Mouse (Mus musculus): ENCODE data around the gene Macrod2. TPM values are rescaled to one million over a fixed set of nuclear protein-coding genes. Genes with fewer than 3 reads are reported as not detected.
"Not testable (repeated sequence)": the region's sequence is repeated elsewhere in the genome, so short reads cannot be mapped to it uniquely, and the experiment has no call there.

Macrod2 gene
- polyA plus RNA-seq, 1 experiment from 2014 or later, result 31.1 TPM

DNA sequence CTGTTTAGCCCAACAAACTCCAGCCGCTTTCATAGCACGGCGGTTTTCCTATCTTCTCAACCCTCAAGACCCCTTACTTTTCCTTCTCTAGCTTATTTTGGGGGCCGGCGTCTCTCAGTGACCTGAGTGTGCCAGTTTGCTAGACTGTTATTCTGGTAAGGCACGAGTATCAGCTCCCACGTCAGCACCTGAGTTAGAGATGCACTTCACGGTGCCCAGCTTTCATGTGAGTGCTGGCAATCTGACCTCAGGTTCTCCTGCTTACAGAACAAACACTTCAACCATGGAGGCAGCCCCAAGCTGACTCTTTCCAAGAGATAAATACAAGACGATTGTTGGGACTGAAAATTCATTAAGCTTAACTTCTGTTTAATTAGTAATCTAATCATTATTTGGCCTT lies 322.3 kb downstream of the Macrod2 start:
- Histone ChIP-seq H3K4me2 (0 out of 2 replicates have a peak overlapping the region, but pooled peaks have one; percentile 7), H3K36me3 (ENCODE audit: insufficient read depth) (no peaks in the 10 kb centered on the region), H3K4me1 (ENCODE audit: insufficient read depth) (no peaks in the 10 kb centered on the region), H3K27me3 (ENCODE audit: insufficient read depth, low read length) (no peaks in the 10 kb centered on the region), H3K9me3 (ENCODE audit: low read depth, low read length) (no peaks in the 10 kb centered on the region), H3K4me3 (ENCODE audit: low read depth, low read length) (no peak overlapping the region), H3K27ac (ENCODE audit: low read depth) (no peak overlapping the region), H3K9ac (no peak overlapping the region)
- DNase-seq (no peak), ATAC-seq (ENCODE audit: insufficient read depth) (no peak)
- no peak for TF ChIP-seq CTCF (IDR thresholded peaks at IDR 0.05; ENCODE audit: low read depth)
- 41% methylated on average over 9 of the region's 9 CpGs for WGBS

- no peak for ATAC-seq (ENCODE audit: insufficient read depth)
- no peak overlapping the region for H3K27ac ChIP-seq (ENCODE audit: low read depth)
- 27% methylated on average over 6 of the region's 6 CpGs for WGBS
These were observed 337.6 kb downstream of the Macrod2 start for GRCm38 (mm10) chr2:140732616-140733183.

GRCm38 (mm10) chr2:140740511-140740910 lies 345.4 kb downstream of the Macrod2 start:
- no peaks in the 10 kb centered on the region for H3K9me3 ChIP-seq (ENCODE audit: low read depth, low read length)
- no peak overlapping the region for H3K4me3 ChIP-seq (ENCODE audit: low read depth, low read length)
- H3K36me3 ChIP-seq (ENCODE audit: insufficient read depth), result no peaks in the 10 kb centered on the region
- no peak overlapping the region for H3K9ac ChIP-seq
- H3K4me2 ChIP-seq, result no peak overlapping the region
- ATAC-seq (ENCODE audit: insufficient read depth) (no peak), DNase-seq (no peak)
- no peaks in the 10 kb centered on the region for H3K4me1 ChIP-seq (ENCODE audit: insufficient read depth)
- 89% methylated on average over 5 of the region's 5 CpGs for WGBS
- no peaks in the 10 kb centered on the region for H3K27me3 ChIP-seq (ENCODE audit: insufficient read depth, low read length)
- no peak overlapping the region for H3K27ac ChIP-seq (ENCODE audit: low read depth)
- TF ChIP-seq CTCF (IDR thresholded peaks at IDR 0.05; ENCODE audit: low read depth), result no peak

More at GRCm38 (mm10) chr2:140732616-140733183, 337.6 kb downstream of the Macrod2 start:
- Histone ChIP-seq H3K36me3 (ENCODE audit: insufficient read depth) (no peaks in the 10 kb centered on the region), H3K4me1 (ENCODE audit: insufficient read depth) (no peaks in the 10 kb centered on the region), H3K27me3 (ENCODE audit: insufficient read depth, low read length) (no peaks in the 10 kb centered on the region), H3K4me3 (ENCODE audit: low read depth, low read length) (no peak overlapping the region), H3K4me2 (no peak overlapping the region), H3K9me3 (ENCODE audit: low read depth, low read length) (no peaks in the 10 kb centered on the region), H3K9ac (no peak overlapping the region)
- DNase-seq, result no peak
- TF ChIP-seq CTCF (IDR thresholded peaks at IDR 0.05; ENCODE audit: low read depth), result no peak

- not testable (repeated sequence) for H3K4me1 ChIP-seq (ENCODE audit: insufficient read depth); DNase-seq; H3K9me3 ChIP-seq (ENCODE audit: low read depth, low read length); ATAC-seq (ENCODE audit: insufficient read depth); H3K4me2 ChIP-seq; H3K36me3 ChIP-seq (ENCODE audit: insufficient read depth); H3K4me3 ChIP-seq (ENCODE audit: low read depth, low read length); H3K9ac ChIP-seq; H3K27me3 ChIP-seq (ENCODE audit: insufficient read depth, low read length); H3K27ac ChIP-seq (ENCODE audit: low read depth)
- WGBS, result 53% methylated on average over 2 of the region's 2 CpGs
These were observed 347.8 kb downstream of the Macrod2 start for GRCm38 (mm10) chr2:140742954-140743353.

DNA sequence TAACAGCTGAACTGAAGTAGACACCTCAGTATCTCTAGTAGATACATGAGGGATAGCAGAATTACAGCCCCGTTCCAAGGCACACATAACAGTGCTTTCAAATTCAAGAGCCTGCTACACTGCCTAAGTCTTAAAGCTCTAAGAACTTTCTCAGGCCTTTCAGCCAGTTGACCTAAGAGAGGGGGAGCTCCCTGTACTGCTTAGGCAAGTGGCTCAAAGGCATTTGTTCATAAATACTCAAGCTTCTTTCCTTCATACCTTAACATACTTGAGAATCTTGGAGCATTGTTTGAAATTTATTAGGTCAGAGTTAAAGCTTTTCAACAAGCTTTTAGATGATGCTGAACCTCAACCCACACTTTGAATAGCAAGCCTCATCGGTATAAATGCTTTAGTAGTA lies 363.8 kb downstream of the Macrod2 start:
- Histone ChIP-seq H3K9ac (no peak overlapping the region), H3K4me1 (ENCODE audit: insufficient read depth) (no peaks in the 10 kb centered on the region), H3K27ac (ENCODE audit: low read depth) (peak overlapping the region; percentile 44; the same call in 1 of the 2 replicates), H3K36me3 (ENCODE audit: insufficient read depth) (no peaks in the 10 kb centered on the region), H3K27me3 (ENCODE audit: insufficient read depth, low read length) (no peaks in the 10 kb centered on the region), H3K4me3 (ENCODE audit: low read depth, low read length) (no peak overlapping the region), H3K4me2 (no peak overlapping the region), H3K9me3 (ENCODE audit: low read depth, low read length) (no peaks in the 10 kb centered on the region)
- 69% methylated on average over 2 of the region's 2 CpGs for WGBS
- ATAC-seq (ENCODE audit: insufficient read depth) (peak; percentile 65; the same call in 1 of the 2 replicates), DNase-seq (no peak)
- no peak for TF ChIP-seq CTCF (IDR thresholded peaks at IDR 0.05; ENCODE audit: low read depth)

DNA sequence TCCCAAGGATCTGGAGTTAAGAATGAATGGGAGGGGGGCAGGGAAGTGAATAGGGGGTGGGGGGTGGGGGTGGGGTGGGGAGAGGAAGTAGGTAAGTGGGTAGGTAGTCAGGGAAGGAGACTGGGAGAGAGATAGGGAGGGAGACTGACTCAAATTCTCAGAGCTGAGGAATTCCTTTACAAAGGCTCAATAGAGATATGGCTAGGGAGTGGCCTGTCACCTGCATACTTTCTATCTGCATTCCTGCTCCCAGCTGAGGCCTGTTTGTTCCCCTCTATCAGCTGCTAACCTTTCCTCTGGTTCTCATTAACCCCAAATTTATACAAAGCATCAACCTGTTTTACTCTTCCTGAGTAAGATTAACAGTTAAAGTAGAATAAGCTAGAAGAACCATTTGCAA lies 364.6 kb downstream of the Macrod2 start:
- Histone ChIP-seq H3K36me3 (ENCODE audit: insufficient read depth) (no peaks in the 10 kb centered on the region), H3K27me3 (ENCODE audit: insufficient read depth, low read length) (no peaks in the 10 kb centered on the region), H3K4me2 (no peak overlapping the region), H3K9me3 (ENCODE audit: low read depth, low read length) (no peaks in the 10 kb centered on the region), H3K9ac (no peak overlapping the region), H3K4me3 (ENCODE audit: low read depth, low read length) (no peak overlapping the region), H3K4me1 (ENCODE audit: insufficient read depth) (no peaks in the 10 kb centered on the region), H3K27ac (ENCODE audit: low read depth) (no peak overlapping the region)
- no peak for TF ChIP-seq CTCF (IDR thresholded peaks at IDR 0.05; ENCODE audit: low read depth)
- no peak for DNase-seq
- ATAC-seq (ENCODE audit: insufficient read depth), result peak; percentile 85; the same call in 1 of the 2 replicates

GRCm38 (mm10) chr2:140760137-140760536 lies 365.0 kb downstream of the Macrod2 start:
- Histone ChIP-seq H3K4me3 (ENCODE audit: low read depth, low read length) (no peak overlapping the region), H3K36me3 (ENCODE audit: insufficient read depth) (no peaks in the 10 kb centered on the region), H3K27me3 (ENCODE audit: insufficient read depth, low read length) (no peaks in the 10 kb centered on the region), H3K27ac (ENCODE audit: low read depth) (no peak overlapping the region), H3K9me3 (ENCODE audit: low read depth, low read length) (no peaks in the 10 kb centered on the region), H3K4me1 (ENCODE audit: insufficient read depth) (no peaks in the 10 kb centered on the region), H3K4me2 (no peak overlapping the region), H3K9ac (no peak overlapping the region)
- ATAC-seq (ENCODE audit: insufficient read depth), result no peak
- DNase-seq, result no peak
- WGBS, result 88% methylated on average over 3 of the region's 3 CpGs
- TF ChIP-seq CTCF (IDR thresholded peaks at IDR 0.05; ENCODE audit: low read depth), result no peak
